Mouse (Mus musculus) skeletal muscle tissue, postnatal 0 days (tissue): ENCODE results near the gene Tmem247. TPM values are rescaled to one million over a fixed set of nuclear protein-coding genes. Genes with fewer than 3 reads are reported as not detected.

Experiments used
- polyA plus RNA-seq: library from polyadenylated mRNA; unstranded; fragments of >200 nt; fragmentation: Nextera tagmentation; extraction: Ambion mirVana; gene quantifications from 2 replicates; pipeline ENCODE4 v1.2.1, GENCODE M21; 2015

Tmem247 gene
- not detected in 2 replicates for polyA plus RNA-seq

GRCm38 (mm10) chr17:86917048-86917447, at the start of gene Tmem247:
Tmem247 (plus strand) TSS chr17:86917348.

GRCm38 (mm10) chr17:86947840-86948796, 31.0 kb downstream of the Tmem247 start, which contains the start of gene Atp6v1e2:
Atp6v1e2 (minus strand) TSS chr17:86947897.

GRCm38 (mm10) chr17:86962894-86963585, 45.9 kb downstream of the Tmem247 start, which contains the start of gene Rhoq:
Rhoq (plus strand) TSS chr17:86963082.

Other genes with a start within 250 kb of the Tmem247 start
- 4.6 and 5.0 TPM in 2 replicates for gene Epas1, start 163.6 kb upstream of the Tmem247 start, polyA plus RNA-seq
- not detected in 2 replicates for gene Atp6v1e2, start 30.5 kb downstream of the Tmem247 start, polyA plus RNA-seq
- 23.3 and 25.7 TPM in 2 replicates for gene Rhoq, start 45.7 kb downstream of the Tmem247 start, polyA plus RNA-seq
- 7.4 and 7.9 TPM in 2 replicates for gene Pigf, start 108.1 kb downstream of the Tmem247 start, polyA plus RNA-seq
- 61.3 and 62.6 TPM in 2 replicates for gene Cript, start 108.2 kb downstream of the Tmem247 start, polyA plus RNA-seq
- gene Socs5, start 190.3 kb downstream of the Tmem247 start, polyA plus RNA-seq: 4.6 and 6.1 TPM in 2 replicates